Mouse (Mus musculus): ENCODE data around the gene Olfr742.

The Olfr742 gene

GRCm38 (mm10) chr14:50503300-50503699, at the start of gene Olfr742:
Gene Olfr742 (plus strand): TSS chr14:50503600.
- no peak for DNase-seq

DNA sequence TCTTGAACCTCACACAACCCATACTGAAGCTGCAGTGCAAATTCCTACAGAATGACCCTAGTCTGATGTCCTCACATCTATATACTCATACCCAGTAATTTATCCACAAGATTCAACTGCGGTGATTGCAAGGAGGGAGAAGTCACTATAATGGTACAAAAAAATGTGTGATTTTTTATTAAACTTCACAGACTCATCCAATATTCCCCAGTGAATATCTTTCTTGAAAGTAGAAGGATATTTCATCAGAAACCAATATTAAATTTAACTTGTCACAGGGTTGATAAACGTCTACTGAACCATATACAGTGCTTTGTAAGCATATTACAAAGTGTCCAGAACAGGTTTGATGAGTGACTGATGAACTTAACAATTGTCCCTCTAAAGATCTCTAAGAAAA, 31.0 kb upstream of the Olfr742 start, which contains the start of gene Olfr741:
TSS of gene Olfr741 (plus strand) at position 301 of the 400 bp plus-strand sequence.
- DNase-seq, result no peak

- no peak for DNase-seq
Observed at GRCm38 (mm10) chr14:50478406-50478805, 25.0 kb upstream of the Olfr742 start.

- DNase-seq, result no peak
Observed at GRCm38 (mm10) chr14:50521539-50521938, 18.1 kb downstream of the Olfr742 start, which contains the start of gene Olfr743. Gene Olfr743 (plus strand): TSS chr14:50521839.

DNA sequence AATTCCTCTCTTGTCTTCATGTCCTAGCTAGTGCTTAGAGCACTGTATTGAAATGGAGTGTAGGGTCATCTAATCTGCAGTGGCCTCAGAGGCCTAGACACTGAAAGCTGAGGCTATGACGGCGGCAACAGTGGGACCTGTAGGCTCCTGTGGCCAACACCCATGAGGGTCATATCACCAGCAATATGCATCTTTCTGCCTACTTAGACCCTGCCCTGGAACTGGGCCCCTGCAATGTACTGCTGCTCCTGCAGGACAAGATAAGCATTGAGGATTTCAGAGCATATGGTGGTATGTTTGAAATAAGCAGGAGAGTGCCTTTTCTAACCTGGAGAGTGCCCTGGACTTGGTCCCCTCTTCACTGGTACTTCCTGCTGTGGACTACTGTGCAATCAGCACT, 49.3 kb downstream of the Olfr742 start:
- DNase-seq, result no peak
